Mouse (Mus musculus) forebrain, embryonic 10.5 days (tissue): ENCODE measurements around the gene Rnls. TPM values are rescaled to one million over a fixed set of nuclear protein-coding genes. Genes with fewer than 3 reads are reported as not detected.

Source experiments
- DNase-seq: peaks from one replicate; pipeline ENCODE4 v3.0.0-alpha.2; 2017; ENCODE audit warnings: low spot score; ENCODE audit errors: extremely low spot score
- H3K27ac ChIP-seq: fragments of 300-500 bp; sonication (generic); 2 replicates; pipeline ENCODE4 v1.5.1; 2016; ENCODE audit warnings: mild to moderate bottlenecking
- H3K27me3 ChIP-seq: fragments of 300-500 bp; sonication (generic); 2 replicates; pipeline ENCODE4 v1.6.1; 2016; ENCODE audit warnings: mild to moderate bottlenecking; ENCODE audit not compliant: poor library complexity, severe bottlenecking
- H3K36me3 ChIP-seq: fragments of 300-500 bp; sonication (generic); replicated peaks from 2 replicates; pipeline ENCODE4 v1.6.1; 2016; ENCODE audit warnings: mild to moderate bottlenecking, moderate library complexity
- H3K4me1 ChIP-seq: fragments of 300-500 bp; sonication (generic); 2 replicates; pipeline ENCODE4 v1.6.1; 2016
- H3K4me3 ChIP-seq: fragments of 300-500 bp; sonication (generic); 2 replicates; pipeline ENCODE4 v1.5.1; 2016; ENCODE audit warnings: mild to moderate bottlenecking, moderate library complexity
- H3K9me3 ChIP-seq: fragments of 300-500 bp; sonication (generic); 2 replicates; pipeline ENCODE4 v1.6.1; 2016; ENCODE audit warnings: mild to moderate bottlenecking, moderate library complexity
- WGBS: fragments of 180-500 bp; shearing (Covaris S2); methylation state at CpG from one replicate; pipeline ENCODE4 v1.1.7; 2016; 5-methylcytosine and 5-hydroxymethylcytosine counted together
- polyA plus RNA-seq: library from polyadenylated mRNA; unstranded; fragments of >200 nt; fragmentation: Nextera tagmentation; extraction: Ambion mirVana; gene quantifications from 2 replicates; pipeline ENCODE4 v1.2.1, GENCODE M21; 2016

The Rnls gene
- polyA plus RNA-seq, 1 experiment from 2014 or later, result 6.9 TPM

DNA sequence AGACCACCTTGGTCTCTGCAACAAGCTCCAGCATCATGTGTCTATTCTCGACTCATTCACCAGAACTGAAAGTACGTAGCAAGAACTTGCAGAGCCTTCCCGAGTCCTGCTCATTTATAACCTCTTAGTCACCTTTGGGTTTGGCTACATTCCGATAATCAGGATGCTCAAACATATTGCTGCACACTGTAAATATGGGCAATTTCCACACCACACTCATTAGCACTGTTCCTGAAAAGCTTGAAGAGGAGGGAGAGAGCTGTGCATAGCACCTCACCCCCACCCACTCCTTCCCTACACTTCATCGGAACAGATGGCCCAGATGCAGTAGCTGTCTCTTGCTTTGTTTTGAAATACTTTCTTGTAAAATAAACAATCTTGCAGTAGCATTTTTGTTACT, 139.9 kb downstream of the Rnls start:
- no peak overlapping the region for H3K27ac ChIP-seq
- H3K27me3 ChIP-seq, result no peaks in the 10 kb centered on the region
- no peaks in the 10 kb centered on the region for H3K9me3 ChIP-seq
- DNase-seq, result no peak
- no peaks in the 10 kb centered on the region for H3K36me3 ChIP-seq
- 88% methylated on average over 5 of the region's 5 CpGs for WGBS
- no peaks in the 10 kb centered on the region for H3K4me1 ChIP-seq
- H3K4me3 ChIP-seq, result no peak overlapping the region

- DNase-seq, result no peak
- Histone ChIP-seq H3K4me3 (no peak overlapping the region), H3K27ac (no peak overlapping the region), H3K4me1 (no peaks in the 10 kb centered on the region), H3K36me3 (no peaks in the 10 kb centered on the region), H3K9me3 (no peaks in the 10 kb centered on the region), H3K27me3 (no peaks in the 10 kb centered on the region)
- 80% methylated on average over 2 of the region's 2 CpGs for WGBS
These were observed 147.9 kb downstream of the Rnls start for GRCm38 (mm10) chr19:33244196-33244595.

DNA sequence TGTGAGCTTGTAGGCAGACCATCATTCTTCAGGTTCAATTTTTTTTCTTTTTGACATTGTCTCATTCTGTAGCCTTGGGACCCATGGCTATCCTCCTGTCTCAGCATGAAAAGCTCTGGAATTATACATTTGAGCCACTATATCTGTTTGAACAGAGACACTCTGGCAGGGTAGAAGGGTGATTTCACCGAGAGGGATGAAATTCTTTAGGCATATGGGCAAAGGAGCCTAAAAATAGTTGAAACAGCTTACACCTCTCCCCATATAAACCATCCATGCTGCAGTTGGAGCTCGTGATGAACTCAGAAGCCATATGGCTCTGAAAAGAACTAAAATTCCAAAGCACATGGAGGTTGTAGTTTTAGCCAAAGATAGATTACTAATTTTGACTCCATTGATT, 151.7 kb downstream of the Rnls start:
- WGBS, result 89% methylated on average over 2 of the region's 2 CpGs

GRCm38 (mm10) chr19:33232902-33233301, 159.2 kb downstream of the Rnls start:
- no peak for DNase-seq
- 90% methylated on average over 3 of the region's 3 CpGs for WGBS
- Histone ChIP-seq H3K36me3 (no peaks in the 10 kb centered on the region), H3K4me1 (0 out of 2 replicates have a peak, but pooled peaks cover 3% of the 10 kb centered on the region), H3K27ac (no peak overlapping the region), H3K4me3 (no peak overlapping the region), H3K27me3 (no peaks in the 10 kb centered on the region), H3K9me3 (no peaks in the 10 kb centered on the region)

More for the DNA sequence above, 151.7 kb downstream of the Rnls start:
- H3K27ac ChIP-seq, result no peak overlapping the region
- H3K4me1 ChIP-seq, result no peaks in the 10 kb centered on the region
- H3K4me3 ChIP-seq, result no peak overlapping the region
- DNase-seq, result no peak
- H3K9me3 ChIP-seq, result no peaks in the 10 kb centered on the region
- H3K27me3 ChIP-seq, result no peaks in the 10 kb centered on the region
- H3K36me3 ChIP-seq, result no peaks in the 10 kb centered on the region

GRCm38 (mm10) chr19:33231303-33231702, 160.8 kb downstream of the Rnls start:
- no peaks in the 10 kb centered on the region for H3K9me3 ChIP-seq
- H3K4me3 ChIP-seq, result no peak overlapping the region
- no peaks in the 10 kb centered on the region for H3K36me3 ChIP-seq
- 59% methylated on average over 6 of the region's 6 CpGs for WGBS
- DNase-seq, result no peak
- H3K27ac ChIP-seq, result no peak overlapping the region
- H3K27me3 ChIP-seq, result no peaks in the 10 kb centered on the region
- 0 out of 2 replicates have a peak, but pooled peaks cover 3% of the 10 kb centered on the region for H3K4me1 ChIP-seq

GRCm38 (mm10) chr19:33227004-33227403, 165.1 kb downstream of the Rnls start:
- H3K4me3 ChIP-seq, result no peak overlapping the region
- no peaks in the 10 kb centered on the region for H3K9me3 ChIP-seq
- WGBS, result 7% methylated on average over 3 of the region's 3 CpGs
- DNase-seq, result peak; percentile 65
- no peaks in the 10 kb centered on the region for H3K27me3 ChIP-seq
- H3K4me1 ChIP-seq, result peaks cover 32% of the 10 kb centered on the region
- H3K27ac ChIP-seq, result no peak overlapping the region
- H3K36me3 ChIP-seq, result no peaks in the 10 kb centered on the region

GRCm38 (mm10) chr19:33225858-33226705, 166.0 kb downstream of the Rnls start:
- Histone ChIP-seq H3K4me3 (no peak overlapping the region), H3K9me3 (no peaks in the 10 kb centered on the region), H3K4me1 (peaks cover 29% of the 10 kb centered on the region), H3K27me3 (no peaks in the 10 kb centered on the region), H3K36me3 (no peaks in the 10 kb centered on the region), H3K27ac (no peak overlapping the region)
- 69% methylated on average over 5 of the region's 5 CpGs for WGBS
- no peak for DNase-seq

GRCm38 (mm10) chr19:33225002-33225376, 167.1 kb downstream of the Rnls start:
- Histone ChIP-seq H3K9me3 (no peaks in the 10 kb centered on the region), H3K27ac (no peak overlapping the region), H3K4me1 (peaks cover 29% of the 10 kb centered on the region), H3K27me3 (no peaks in the 10 kb centered on the region), H3K36me3 (no peaks in the 10 kb centered on the region), H3K4me3 (no peak overlapping the region)
- no peak for DNase-seq
- WGBS, result 94% methylated on average over 9 of the region's 9 CpGs

DNA sequence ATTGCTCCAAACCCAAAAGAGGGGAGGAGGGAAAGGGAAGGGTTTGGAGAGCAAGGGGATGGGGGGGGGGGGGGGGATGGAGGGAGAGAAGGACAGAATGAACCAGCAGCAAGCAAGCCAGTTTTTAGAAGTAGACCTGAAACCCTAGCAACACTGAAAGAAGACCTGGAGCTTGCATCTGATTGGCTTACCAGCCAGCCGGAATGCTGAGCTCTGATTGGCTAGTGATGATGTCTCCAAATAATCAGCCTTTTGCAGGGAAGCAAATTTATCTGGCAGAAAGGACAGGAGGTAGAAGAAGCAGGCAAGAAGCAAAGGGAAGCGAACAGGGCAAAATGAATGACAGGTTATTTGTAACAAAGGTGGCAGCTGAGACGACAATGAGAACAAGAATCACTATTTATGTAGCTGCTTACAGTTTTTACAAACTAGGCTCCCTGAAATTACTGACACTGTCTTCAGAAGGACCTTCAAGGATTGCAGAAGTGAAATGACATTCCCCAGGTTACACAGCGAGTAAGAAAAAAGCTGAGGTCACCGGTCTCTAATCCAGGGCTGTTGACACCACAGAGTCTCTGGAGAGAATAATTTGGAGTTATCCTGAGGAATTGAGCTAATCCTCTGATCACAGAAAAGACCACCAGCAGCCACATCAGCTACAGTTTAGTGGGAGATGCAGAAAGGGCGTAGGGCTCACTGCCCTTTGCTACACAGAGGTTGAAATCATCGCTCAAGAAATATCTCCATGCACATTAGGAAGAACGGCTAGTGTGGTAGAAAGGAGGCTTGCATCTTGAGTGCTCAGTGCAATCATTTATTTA, 167.7 kb downstream of the Rnls start:
- Histone ChIP-seq H3K4me3 (no peak overlapping the region), H3K4me1 (peaks cover 29% of the 10 kb centered on the region), H3K27me3 (no peaks in the 10 kb centered on the region), H3K36me3 (no peaks in the 10 kb centered on the region), H3K9me3 (no peaks in the 10 kb centered on the region), H3K27ac (no peak overlapping the region)
- 50% methylated on average over 8 of the region's 8 CpGs for WGBS
- DNase-seq, result peak; percentile 28

- peaks cover 29% of the 10 kb centered on the region for H3K4me1 ChIP-seq
- DNase-seq, result no peak
- 74% methylated on average over 5 of the region's 5 CpGs for WGBS
- no peaks in the 10 kb centered on the region for H3K36me3 ChIP-seq
- H3K9me3 ChIP-seq, result no peaks in the 10 kb centered on the region
- H3K27ac ChIP-seq, result no peak overlapping the region
- no peaks in the 10 kb centered on the region for H3K27me3 ChIP-seq
- H3K4me3 ChIP-seq, result no peak overlapping the region
These were observed 168.3 kb downstream of the Rnls start for GRCm38 (mm10) chr19:33223766-33224165.

DNA sequence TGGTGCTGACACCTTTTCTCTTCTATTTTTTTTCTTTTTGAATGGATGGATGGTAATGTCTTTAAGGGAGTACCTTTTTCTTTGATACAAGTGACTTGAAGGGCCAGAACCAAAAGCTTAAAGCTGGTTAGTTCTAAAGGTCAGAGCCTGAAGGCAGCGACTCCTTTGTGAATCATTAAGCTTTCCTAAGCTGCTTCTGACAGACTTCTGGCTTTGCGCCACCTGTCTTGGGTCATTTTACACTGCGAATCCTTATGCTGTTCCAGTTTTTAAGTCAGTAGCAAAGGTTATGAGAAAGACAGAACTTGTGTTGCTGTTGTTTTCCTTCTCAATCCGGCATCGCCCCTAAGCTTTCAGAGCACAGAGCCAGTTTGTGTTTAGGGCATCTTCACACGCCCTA, 168.8 kb downstream of the Rnls start:
- H3K4me1 ChIP-seq, result peaks cover 29% of the 10 kb centered on the region
- no peak overlapping the region for H3K27ac ChIP-seq
- no peak for DNase-seq
- H3K4me3 ChIP-seq, result no peak overlapping the region
- WGBS, result 47% methylated on average over 6 of the region's 6 CpGs
- H3K27me3 ChIP-seq, result no peaks in the 10 kb centered on the region
- H3K9me3 ChIP-seq, result no peaks in the 10 kb centered on the region
- no peaks in the 10 kb centered on the region for H3K36me3 ChIP-seq

- Histone ChIP-seq H3K9me3 (no peaks in the 10 kb centered on the region), H3K4me1 (peaks cover 29% of the 10 kb centered on the region), H3K4me3 (no peak overlapping the region), H3K27me3 (no peaks in the 10 kb centered on the region), H3K36me3 (no peaks in the 10 kb centered on the region), H3K27ac (peak overlapping the region; percentile 74)
- DNase-seq, result peak; percentile 20
- WGBS, result 36% methylated on average over 12 of the region's 12 CpGs
These were observed 169.4 kb downstream of the Rnls start for GRCm38 (mm10) chr19:33222595-33223223.
